Mouse (Mus musculus): ENCODE results near the gene Aqp6. TPM values are rescaled to one million over a fixed set of nuclear protein-coding genes. Genes with fewer than 3 reads are reported as not detected.

Gene Aqp6
- total and polyA plus RNA-seq, 3 experiments, result 0.08 to 0.27 (median 0.18) TPM

- Histone ChIP-seq H3K4me3 (no peak overlapping the region), H3K79me2 (replicated peaks; ENCODE audit: control insufficient read depth, insufficient read depth, low read length) (no peaks in the 10 kb centered on the region), H3K4me1 (ENCODE audit: control insufficient read depth, insufficient read depth, low read length) (no peaks in the 10 kb centered on the region), H3K9ac (ENCODE audit: low read depth, low read length) (no peak overlapping the region), H3K36me3 (ENCODE audit: control insufficient read depth, insufficient read depth, low read length) (no peaks in the 10 kb centered on the region), H3K27me3 (ENCODE audit: control insufficient read depth, insufficient read depth, low read length) (0 out of 2 replicates have a peak, but pooled peaks cover 2% of the 10 kb centered on the region), H3K27ac (no peak overlapping the region)
- intact Hi-C loops (cut with DNase I), result no loop called here
- DNase-seq, result no peak
- no peak for TF ChIP-seq CTCF (IDR thresholded peaks at IDR 0.05)
- TF ChIP-seq EP300 (IDR thresholded peaks at IDR 0.05; ENCODE audit: insufficient read depth, low read depth, low read length), result no peak
- TF ChIP-seq POLR2A (IDR thresholded peaks at IDR 0.05; ENCODE audit: insufficient read depth, low read depth, low read length), result no peak
- WGBS, result 71% methylated on average over 13 of the region's 13 CpGs
Measured at GRCm38 (mm10) chr15:99608382-99609125, 7.4 kb downstream of the Aqp6 start.

GRCm38 (mm10) chr15:99611563-99611962 lies 10.4 kb downstream of the Aqp6 start:
- no peak for TF ChIP-seq POLR2A (IDR thresholded peaks at IDR 0.05; ENCODE audit: insufficient read depth, low read depth, low read length)
- no peak for TF ChIP-seq EP300 (IDR thresholded peaks at IDR 0.05; ENCODE audit: insufficient read depth, low read depth, low read length)
- TF ChIP-seq CTCF (IDR thresholded peaks at IDR 0.05), result no peak
- no peak for DNase-seq
- Histone ChIP-seq H3K27me3 (ENCODE audit: control insufficient read depth, insufficient read depth, low read length) (0 out of 2 replicates have a peak, but pooled peaks cover 2% of the 10 kb centered on the region), H3K9ac (ENCODE audit: low read depth, low read length) (no peak overlapping the region), H3K27ac (no peak overlapping the region), H3K4me1 (ENCODE audit: control insufficient read depth, insufficient read depth, low read length) (no peaks in the 10 kb centered on the region), H3K79me2 (replicated peaks; ENCODE audit: control insufficient read depth, insufficient read depth, low read length) (no peaks in the 10 kb centered on the region), H3K36me3 (ENCODE audit: control insufficient read depth, insufficient read depth, low read length) (no peaks in the 10 kb centered on the region), H3K4me3 (no peak overlapping the region)
- intact Hi-C loops (cut with DNase I), result no loop called here
- 42% methylated on average over 7 of the region's 7 CpGs for WGBS

- Histone ChIP-seq H3K36me3 (ENCODE audit: control insufficient read depth, insufficient read depth, low read length) (no peaks in the 10 kb centered on the region), H3K27ac (no peak overlapping the region), H3K9ac (ENCODE audit: low read depth, low read length) (no peak overlapping the region), H3K4me1 (ENCODE audit: control insufficient read depth, insufficient read depth, low read length) (no peaks in the 10 kb centered on the region), H3K27me3 (ENCODE audit: control insufficient read depth, insufficient read depth, low read length) (0 out of 2 replicates have a peak, but pooled peaks cover 2% of the 10 kb centered on the region), H3K4me3 (no peak overlapping the region), H3K79me2 (replicated peaks; ENCODE audit: control insufficient read depth, insufficient read depth, low read length) (no peaks in the 10 kb centered on the region)
- TF ChIP-seq CTCF (IDR thresholded peaks at IDR 0.05) (no peak), POLR2A (IDR thresholded peaks at IDR 0.05; ENCODE audit: insufficient read depth, low read depth, low read length) (no peak), EP300 (IDR thresholded peaks at IDR 0.05; ENCODE audit: insufficient read depth, low read depth, low read length) (no peak)
- WGBS, result 52% methylated on average over 13 of the region's 13 CpGs
- intact Hi-C loops (cut with DNase I), result no loop called here
- DNase-seq, result no peak
Measured at GRCm38 (mm10) chr15:99614273-99614672, 13.1 kb downstream of the Aqp6 start.

GRCm38 (mm10) chr15:99614753-99615152 lies 13.6 kb downstream of the Aqp6 start:
- peak; percentile 34 to 41 for DNase-seq
- intact Hi-C loops (cut with DNase I), result no loop called here
- Histone ChIP-seq H3K79me2 (replicated peaks; ENCODE audit: control insufficient read depth, insufficient read depth, low read length) (no peaks in the 10 kb centered on the region), H3K27ac (no peak overlapping the region), H3K4me1 (ENCODE audit: control insufficient read depth, insufficient read depth, low read length) (no peaks in the 10 kb centered on the region), H3K4me3 (no peak overlapping the region), H3K27me3 (ENCODE audit: control insufficient read depth, insufficient read depth, low read length) (0 out of 2 replicates have a peak, but pooled peaks cover 2% of the 10 kb centered on the region), H3K9ac (ENCODE audit: low read depth, low read length) (no peak overlapping the region), H3K36me3 (ENCODE audit: control insufficient read depth, insufficient read depth, low read length) (no peaks in the 10 kb centered on the region)
- WGBS, result 3% methylated on average over 12 of the region's 12 CpGs
- TF ChIP-seq POLR2A (IDR thresholded peaks at IDR 0.05; ENCODE audit: insufficient read depth, low read depth, low read length) (no peak), CTCF (IDR thresholded peaks at IDR 0.05) (no peak), EP300 (IDR thresholded peaks at IDR 0.05; ENCODE audit: insufficient read depth, low read depth, low read length) (no peak)

- no peaks in the 10 kb centered on the region for H3K36me3 ChIP-seq (ENCODE audit: control insufficient read depth, insufficient read depth, low read length)
- no peak overlapping the region for H3K4me3 ChIP-seq
- intact Hi-C loops (cut with DNase I), result no loop called here
- no peaks in the 10 kb centered on the region for H3K4me1 ChIP-seq (ENCODE audit: control insufficient read depth, insufficient read depth, low read length)
- H3K27me3 ChIP-seq (ENCODE audit: control insufficient read depth, insufficient read depth, low read length), result no peaks in the 10 kb centered on the region
- H3K9ac ChIP-seq (ENCODE audit: low read depth, low read length), result no peak overlapping the region
- H3K27ac ChIP-seq, result no peak overlapping the region
- TF ChIP-seq CTCF (IDR thresholded peaks at IDR 0.05), result no peak
- TF ChIP-seq EP300 (IDR thresholded peaks at IDR 0.05; ENCODE audit: insufficient read depth, low read depth, low read length), result no peak
- TF ChIP-seq POLR2A (IDR thresholded peaks at IDR 0.05; ENCODE audit: insufficient read depth, low read depth, low read length), result no peak
- no peaks in the 10 kb centered on the region for H3K79me2 ChIP-seq (replicated peaks; ENCODE audit: control insufficient read depth, insufficient read depth, low read length)
- WGBS, result 40% methylated on average over 9 of the region's 9 CpGs
- DNase-seq, result no peak
Measured at GRCm38 (mm10) chr15:99615246-99615645, 14.0 kb downstream of the Aqp6 start.

- Histone ChIP-seq H3K27ac (no peak overlapping the region), H3K9ac (ENCODE audit: low read depth, low read length) (no peak overlapping the region), H3K27me3 (ENCODE audit: control insufficient read depth, insufficient read depth, low read length) (no peaks in the 10 kb centered on the region), H3K36me3 (ENCODE audit: control insufficient read depth, insufficient read depth, low read length) (no peaks in the 10 kb centered on the region), H3K4me1 (ENCODE audit: control insufficient read depth, insufficient read depth, low read length) (no peaks in the 10 kb centered on the region), H3K4me3 (no peak overlapping the region), H3K79me2 (replicated peaks; ENCODE audit: control insufficient read depth, insufficient read depth, low read length) (no peaks in the 10 kb centered on the region)
- TF ChIP-seq POLR2A (IDR thresholded peaks at IDR 0.05; ENCODE audit: insufficient read depth, low read depth, low read length) (no peak), EP300 (IDR thresholded peaks at IDR 0.05; ENCODE audit: insufficient read depth, low read depth, low read length) (no peak), CTCF (IDR thresholded peaks at IDR 0.05) (no peak)
- 91% methylated on average over 3 of the region's 3 CpGs for WGBS
- intact Hi-C loops (cut with DNase I), result no loop called here
- DNase-seq, result no peak
Measured at GRCm38 (mm10) chr15:99618595-99618994, 17.4 kb downstream of the Aqp6 start.

Measured in heart, adult 2 months (tissue).